Mouse (Mus musculus): ENCODE measurements around the gene Csf2rb. TPM values are rescaled to one million over a fixed set of nuclear protein-coding genes. Genes with fewer than 3 reads are reported as not detected.
"Not testable (repeated sequence)": the region's sequence is repeated elsewhere in the genome, so short reads cannot be mapped to it uniquely, and the experiment has no call there.

The Csf2rb gene
- 2.2 and 2.6 TPM in 2 replicates for polyA plus RNA-seq (2014; fragmentation: Nextera tagmentation; extraction: Ambion mirVana)

DNA sequence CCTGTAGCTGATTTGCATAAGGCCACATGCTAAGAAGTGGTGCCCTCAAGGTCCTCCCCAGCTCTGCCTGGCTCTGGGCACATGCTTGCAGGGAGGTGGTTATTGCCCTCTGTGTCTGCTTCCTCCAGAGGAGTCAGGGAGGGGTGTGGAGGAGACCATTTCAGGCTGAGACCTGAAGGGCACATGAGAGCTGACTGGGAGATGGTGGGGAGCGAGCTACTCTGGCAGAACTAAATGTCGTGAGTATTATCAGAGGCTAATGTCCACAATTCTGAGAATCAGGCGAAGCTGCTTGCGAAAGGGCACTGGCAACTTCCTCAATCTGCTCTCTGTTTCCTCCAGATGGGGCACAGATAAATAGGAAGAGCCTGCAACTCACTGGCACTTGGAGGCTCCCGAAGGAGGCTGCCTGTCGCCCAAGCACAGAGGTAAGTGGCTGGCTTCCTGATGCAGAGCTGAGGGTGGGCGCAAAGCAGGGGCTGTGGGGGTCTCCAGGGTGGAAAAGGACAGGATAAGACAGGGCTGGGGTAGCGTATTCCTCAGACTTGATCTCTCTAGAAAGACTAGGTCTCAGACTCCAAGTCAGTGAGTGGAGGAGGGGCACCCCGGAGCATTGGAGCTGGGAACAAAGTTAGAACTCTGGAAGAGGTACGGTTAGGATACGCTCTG is at the start of gene Csf2rb:
Gene Csf2rb, plus strand, starts transcription at position 82 of the 669 bp plus-strand sequence.
- DNase-seq: no peak
- no peak within 1 kb of the TSS for H3K4me2 ChIP-seq
- H3K9ac ChIP-seq: no peak within 1 kb of the TSS
- H3K36me3 ChIP-seq (ENCODE audit: insufficient read depth): no peaks in the 10 kb centered on the region
- H3K4me3 ChIP-seq (ENCODE audit: low read depth, low read length): no peak within 1 kb of the TSS
- no peaks in the 10 kb centered on the region for H3K27me3 ChIP-seq (ENCODE audit: insufficient read depth, low read length)
- H3K4me1 ChIP-seq (ENCODE audit: insufficient read depth): no peaks in the 10 kb centered on the region
- H3K9me3 ChIP-seq (ENCODE audit: low read depth, low read length): no peaks in the 10 kb centered on the region
- 62% methylated on average over 11 of the region's 11 CpGs for WGBS
- H3K27ac ChIP-seq (ENCODE audit: low read depth): no peak within 1 kb of the TSS
- ATAC-seq (ENCODE audit: insufficient read depth): no peak
- no peak for TF ChIP-seq CTCF (IDR thresholded peaks at IDR 0.05; ENCODE audit: low read depth)

DNA sequence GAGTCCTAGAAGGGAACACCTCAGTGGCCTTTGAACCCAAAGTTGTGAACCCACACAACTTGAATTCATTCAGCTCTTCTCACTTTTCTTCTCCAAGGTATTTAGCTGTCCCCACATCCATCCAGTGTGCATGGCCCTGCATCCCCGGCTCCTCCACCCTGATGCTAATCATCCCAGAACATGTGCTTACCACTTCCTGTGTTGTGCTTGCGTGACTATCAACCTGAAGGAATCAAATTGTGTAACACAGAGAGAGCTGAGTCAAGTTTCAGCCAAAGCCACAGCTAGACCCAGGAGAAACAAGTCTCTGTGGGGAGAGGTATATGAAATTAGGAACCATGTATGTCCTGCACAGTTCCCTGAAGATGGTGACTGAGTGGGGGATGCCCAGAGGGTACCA is 47.2 kb upstream of the Csf2rb start:
- Histone ChIP-seq H3K9me3 (ENCODE audit: low read depth, low read length) (no peaks in the 10 kb centered on the region), H3K4me1 (ENCODE audit: insufficient read depth) (no peaks in the 10 kb centered on the region), H3K36me3 (ENCODE audit: insufficient read depth) (no peaks in the 10 kb centered on the region), H3K27ac (ENCODE audit: low read depth) (no peak overlapping the region), H3K27me3 (ENCODE audit: insufficient read depth, low read length) (no peaks in the 10 kb centered on the region), H3K9ac (no peak overlapping the region), H3K4me3 (ENCODE audit: low read depth, low read length) (no peak overlapping the region), H3K4me2 (no peak overlapping the region)
- no peak for DNase-seq
- no peak for ATAC-seq (ENCODE audit: insufficient read depth)
- 68% methylated on average over 2 of the region's 2 CpGs for WGBS
- no peak for TF ChIP-seq CTCF (IDR thresholded peaks at IDR 0.05; ENCODE audit: low read depth)

DNA sequence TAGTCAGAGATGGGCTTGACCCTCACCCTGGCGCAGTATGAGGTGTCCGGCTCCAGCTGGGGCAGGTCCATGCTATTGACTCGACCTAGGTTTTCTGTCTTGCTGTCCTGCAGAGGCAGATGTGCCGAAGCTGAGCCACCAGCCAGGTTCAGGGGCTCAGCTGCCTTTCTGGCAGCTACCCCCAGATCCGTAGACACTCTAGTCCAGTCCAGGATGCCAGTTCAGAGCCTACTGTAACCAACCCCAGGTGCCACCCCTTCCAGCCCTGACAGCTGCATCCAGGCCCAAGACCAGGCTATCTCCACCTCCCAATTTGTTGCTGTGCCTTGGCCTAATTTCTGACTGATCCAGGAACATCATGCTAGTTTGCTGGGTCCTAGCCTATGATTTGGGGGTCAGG is 37.6 kb upstream of the Csf2rb start:
- H3K27me3 ChIP-seq (ENCODE audit: insufficient read depth, low read length): no peaks in the 10 kb centered on the region
- no peaks in the 10 kb centered on the region for H3K9me3 ChIP-seq (ENCODE audit: low read depth, low read length)
- no peak overlapping the region for H3K4me2 ChIP-seq
- H3K36me3 ChIP-seq (ENCODE audit: insufficient read depth): no peaks in the 10 kb centered on the region
- no peak overlapping the region for H3K27ac ChIP-seq (ENCODE audit: low read depth)
- no peak overlapping the region for H3K9ac ChIP-seq
- DNase-seq: no peak
- H3K4me3 ChIP-seq (ENCODE audit: low read depth, low read length): no peak overlapping the region
- no peak for TF ChIP-seq CTCF (IDR thresholded peaks at IDR 0.05; ENCODE audit: low read depth)
- no peak for ATAC-seq (ENCODE audit: insufficient read depth)
- 73% methylated on average over 5 of the region's 5 CpGs for WGBS
- H3K4me1 ChIP-seq (ENCODE audit: insufficient read depth): 0 out of 2 replicates have a peak, but pooled peaks cover 3% of the 10 kb centered on the region

GRCm38 (mm10) chr15:78289775-78290174 is 35.8 kb upstream of the Csf2rb start:
- H3K9ac ChIP-seq; H3K36me3 ChIP-seq (ENCODE audit: insufficient read depth); DNase-seq; H3K9me3 ChIP-seq (ENCODE audit: low read depth, low read length); H3K4me3 ChIP-seq (ENCODE audit: low read depth, low read length); H3K27ac ChIP-seq (ENCODE audit: low read depth); H3K4me2 ChIP-seq; H3K4me1 ChIP-seq (ENCODE audit: insufficient read depth); ATAC-seq (ENCODE audit: insufficient read depth); H3K27me3 ChIP-seq (ENCODE audit: insufficient read depth, low read length): not testable (repeated sequence)
- 42% methylated on average over 5 of the region's 5 CpGs for WGBS

- peak; percentile 63; the same call in 1 of the 2 replicates for ATAC-seq (ENCODE audit: insufficient read depth)
- not testable (repeated sequence) for H3K4me3 ChIP-seq (ENCODE audit: low read depth, low read length); H3K4me1 ChIP-seq (ENCODE audit: insufficient read depth); H3K9ac ChIP-seq; H3K36me3 ChIP-seq (ENCODE audit: insufficient read depth); H3K9me3 ChIP-seq (ENCODE audit: low read depth, low read length); H3K4me2 ChIP-seq; H3K27me3 ChIP-seq (ENCODE audit: insufficient read depth, low read length); H3K27ac ChIP-seq (ENCODE audit: low read depth)
- DNase-seq: peak; percentile 41
- 4% methylated on average over 2 of the region's 2 CpGs for WGBS
These were observed 32.3 kb upstream of the Csf2rb start for GRCm38 (mm10) chr15:78293228-78293627.

GRCm38 (mm10) chr15:78293716-78294115 is 31.8 kb upstream of the Csf2rb start:
- no peak for ATAC-seq (ENCODE audit: insufficient read depth)
- Histone ChIP-seq H3K27me3 (ENCODE audit: insufficient read depth, low read length) (no peaks in the 10 kb centered on the region), H3K4me2 (no peak overlapping the region), H3K4me1 (ENCODE audit: insufficient read depth) (0 out of 2 replicates have a peak, but pooled peaks cover 4% of the 10 kb centered on the region), H3K27ac (ENCODE audit: low read depth) (no peak overlapping the region), H3K9ac (no peak overlapping the region), H3K4me3 (ENCODE audit: low read depth, low read length) (no peak overlapping the region), H3K9me3 (ENCODE audit: low read depth, low read length) (no peaks in the 10 kb centered on the region), H3K36me3 (ENCODE audit: insufficient read depth) (no peaks in the 10 kb centered on the region)
- no peak for DNase-seq
- no peak for TF ChIP-seq CTCF (IDR thresholded peaks at IDR 0.05; ENCODE audit: low read depth)
- WGBS: 81% methylated on average over 4 of the region's 4 CpGs

GRCm38 (mm10) chr15:78298558-78298957 is 27.0 kb upstream of the Csf2rb start:
- Histone ChIP-seq H3K36me3 (ENCODE audit: insufficient read depth) (no peaks in the 10 kb centered on the region), H3K27me3 (ENCODE audit: insufficient read depth, low read length) (no peaks in the 10 kb centered on the region), H3K4me3 (ENCODE audit: low read depth, low read length) (no peak overlapping the region), H3K4me1 (ENCODE audit: insufficient read depth) (no peaks in the 10 kb centered on the region), H3K4me2 (no peak overlapping the region), H3K9me3 (ENCODE audit: low read depth, low read length) (no peaks in the 10 kb centered on the region), H3K9ac (no peak overlapping the region), H3K27ac (ENCODE audit: low read depth) (no peak overlapping the region)
- WGBS: 70% methylated on average over 1 of the region's 1 CpGs
- ATAC-seq (ENCODE audit: insufficient read depth): no peak
- TF ChIP-seq CTCF (IDR thresholded peaks at IDR 0.05; ENCODE audit: low read depth): no peak
- DNase-seq: no peak

Measured in lung, embryonic 14.5 days (tissue).